Mouse (Mus musculus): ENCODE data around the gene Slc25a1. TPM values are rescaled to one million over a fixed set of nuclear protein-coding genes. Genes with fewer than 3 reads are reported as not detected.
A peak's percentile ranks its signal among the peaks of the same experiment; 100 is the strongest.
"Not testable (repeated sequence)": the region's sequence is repeated elsewhere in the genome, so short reads cannot be mapped to it uniquely, and the experiment has no call there.

The Slc25a1 gene
- 100 to 1,000 TPM; 215 to 471 TPM for total RNA-seq (2021)
- polyA plus RNA-seq (2012; rRNA removed) = 601 and 791 TPM in 2 replicates
- long read RNA-seq, transcript Slc25a1-201 (9 exons, 1,666 nt) = major isoform, 193 of 214 reads
- long read RNA-seq, partial matches to known transcripts = 9 of 214 reads
- long read RNA-seq, other reads (novel, unspliced or antisense) = 12 of 214 reads

- peak; percentile 91 for DNase-seq
Observed at GRCm38 (mm10) chr16:17928087-17928580, at the start of gene Slc25a1. Gene Slc25a1, minus strand, starts transcription at chr16:17928219.

DNA sequence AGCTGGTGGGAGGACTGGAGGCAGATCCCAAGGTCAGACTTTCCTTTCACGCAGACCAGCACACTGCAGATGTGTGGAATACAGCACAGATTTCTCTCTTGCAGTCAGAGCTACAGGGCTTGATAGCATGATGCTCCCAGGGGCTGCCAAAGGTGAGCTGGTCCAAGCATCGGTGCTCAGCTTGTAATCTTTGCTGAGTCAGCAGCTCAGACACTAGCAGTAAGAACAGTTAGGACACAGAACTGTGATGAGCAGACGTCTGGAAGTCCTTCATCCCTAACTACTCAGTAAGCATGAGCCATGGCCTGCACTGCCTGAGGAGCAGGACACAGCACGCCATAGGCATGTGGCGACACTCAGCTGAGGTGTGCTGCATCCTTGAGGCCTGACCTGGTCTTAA, 43.8 kb upstream of the Slc25a1 start:
- DNase-seq = no peak

DNA sequence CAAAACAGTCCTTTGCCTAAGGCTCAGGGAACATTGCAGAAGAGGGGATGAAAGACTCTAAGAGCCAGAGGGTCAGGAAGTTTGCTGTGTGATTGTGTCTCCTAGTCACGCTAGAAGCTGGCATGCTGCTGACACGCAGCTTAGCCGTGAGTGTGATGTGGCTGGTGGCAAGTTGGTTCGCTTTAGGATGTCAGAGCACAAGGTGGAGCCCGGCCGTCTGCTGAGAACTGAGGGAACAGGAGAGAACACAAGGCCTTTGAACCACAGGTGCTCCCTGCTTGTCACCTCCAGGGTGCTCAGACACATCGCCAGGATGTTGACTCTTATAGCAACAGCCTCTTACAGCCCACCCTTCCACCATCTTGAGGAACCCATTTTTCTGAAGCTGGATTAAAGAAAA, 34.1 kb upstream of the Slc25a1 start:
- no peak for DNase-seq

DNA sequence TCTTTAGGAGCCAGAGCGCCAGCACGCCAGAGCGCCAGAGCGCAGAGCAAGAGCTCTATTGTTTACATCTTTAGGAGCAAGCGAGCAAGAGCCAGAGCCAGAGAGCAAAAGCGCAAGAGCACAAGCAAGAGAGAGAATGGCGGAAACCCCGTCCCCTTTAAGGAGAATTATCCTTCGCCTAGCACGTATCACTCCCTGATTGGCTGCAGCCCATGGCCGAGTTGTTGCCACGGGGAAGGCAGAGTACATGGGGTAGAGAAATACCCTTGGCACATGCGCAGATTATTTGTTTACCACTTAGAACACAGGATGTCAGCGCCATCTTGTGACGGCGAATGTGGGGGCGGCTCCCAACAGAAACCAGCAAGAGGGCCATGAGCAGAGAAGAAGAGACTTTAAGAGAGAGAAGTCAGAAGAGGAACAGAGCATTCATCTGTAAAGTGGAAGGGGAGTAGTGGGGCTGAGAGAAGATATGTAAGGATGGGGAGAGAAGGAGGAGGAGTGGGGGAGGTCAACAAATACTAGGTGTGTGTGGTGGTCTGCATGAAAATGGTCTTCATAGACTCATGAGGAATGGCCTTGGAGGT, 28.1 kb upstream of the Slc25a1 start:
- not testable (repeated sequence) for DNase-seq

GRCm38 (mm10) chr16:17951618-17952017, 23.6 kb upstream of the Slc25a1 start:
- no peak for DNase-seq

DNA sequence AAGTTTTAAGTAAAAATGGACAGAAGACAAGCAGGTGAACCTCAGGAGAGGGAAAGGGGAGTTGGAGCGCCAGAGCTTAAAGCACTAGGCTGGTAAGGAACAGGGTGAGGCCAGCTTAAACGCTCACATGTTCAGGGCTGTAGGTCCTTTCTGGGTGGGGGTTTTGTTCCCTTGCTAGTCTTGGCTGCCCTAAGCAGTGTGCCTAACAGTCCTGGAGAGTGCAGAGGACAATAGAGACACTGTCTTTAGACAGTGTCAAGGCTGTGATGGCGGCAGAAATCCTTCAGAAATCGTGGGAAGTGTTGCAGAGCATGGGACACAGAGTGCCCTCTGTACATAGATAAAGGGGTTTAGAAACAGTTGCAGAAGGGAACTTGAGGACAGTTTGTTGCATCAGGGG, 22.0 kb upstream of the Slc25a1 start:
- DNase-seq = no peak

- DNase-seq = no peak
Observed at GRCm38 (mm10) chr16:17949421-17949877, 21.4 kb upstream of the Slc25a1 start.

DNA sequence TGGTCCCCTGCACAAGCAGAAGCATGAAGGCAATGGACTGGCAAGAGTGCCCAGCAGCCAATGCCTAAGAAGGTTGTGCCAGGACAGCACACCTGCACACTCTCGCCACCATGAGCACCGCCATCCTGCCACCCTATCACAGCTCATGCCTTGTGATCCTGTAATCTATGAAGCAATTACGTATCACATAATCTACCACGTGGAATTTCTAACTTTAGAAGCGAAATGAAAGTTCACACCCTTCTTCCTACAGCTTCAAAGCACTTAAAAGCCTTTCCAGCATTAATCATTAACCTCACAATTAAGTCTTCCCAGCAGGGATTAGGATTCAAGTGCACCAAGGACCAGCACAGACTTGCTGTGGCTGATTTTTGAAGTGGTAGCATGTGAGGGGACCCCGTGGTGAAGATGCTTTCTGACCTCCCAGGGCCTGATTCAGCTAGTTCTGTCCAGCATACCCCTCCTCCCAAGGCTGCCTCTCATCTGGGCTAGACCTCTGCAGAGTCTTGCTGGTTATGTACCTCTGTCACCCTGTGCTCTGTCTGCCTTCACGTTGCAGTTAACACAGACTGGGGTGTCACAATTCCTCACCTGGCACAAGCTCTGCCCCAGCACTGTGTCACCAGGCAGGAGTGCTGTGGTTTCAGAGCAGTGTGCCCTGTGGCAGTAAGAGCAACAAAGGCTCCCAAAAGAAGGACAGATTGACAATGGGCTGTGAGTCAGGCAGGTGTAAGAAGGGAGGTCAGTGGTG, 17.2 kb upstream of the Slc25a1 start:
- DNase-seq = no peak

GRCm38 (mm10) chr16:17943466-17943865, 15.4 kb upstream of the Slc25a1 start:
- no peak for DNase-seq

- no peak for DNase-seq
Observed at GRCm38 (mm10) chr16:17939255-17939751, 11.3 kb upstream of the Slc25a1 start.

GRCm38 (mm10) chr16:17938821-17939220, 10.8 kb upstream of the Slc25a1 start:
- peak; percentile 76 for DNase-seq

DNA sequence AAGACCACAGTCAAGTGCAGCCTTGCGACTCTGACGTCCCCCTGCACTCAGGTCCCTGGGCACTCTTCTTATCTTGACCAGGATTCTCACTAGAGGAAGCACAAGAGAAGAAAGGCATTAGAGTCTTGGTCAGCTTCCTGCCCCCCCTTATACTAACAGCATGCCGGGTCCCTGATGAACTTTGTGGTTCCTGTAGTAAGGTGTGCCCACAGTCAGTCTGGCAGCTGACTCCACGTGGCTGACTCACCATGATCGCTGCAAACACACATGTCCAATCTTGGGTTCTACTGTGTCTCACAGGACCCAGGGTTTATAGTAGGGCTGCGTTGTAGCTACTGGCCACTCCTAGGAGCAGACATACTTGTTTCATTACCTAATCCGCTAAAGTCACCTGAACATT, 10.2 kb upstream of the Slc25a1 start:
- no peak for DNase-seq

- DNase-seq = peak; percentile 36
Observed at GRCm38 (mm10) chr16:17936776-17937175, 8.8 kb upstream of the Slc25a1 start.

GRCm38 (mm10) chr16:17934445-17934910, 6.5 kb upstream of the Slc25a1 start:
- DNase-seq = peak; percentile 46

DNA sequence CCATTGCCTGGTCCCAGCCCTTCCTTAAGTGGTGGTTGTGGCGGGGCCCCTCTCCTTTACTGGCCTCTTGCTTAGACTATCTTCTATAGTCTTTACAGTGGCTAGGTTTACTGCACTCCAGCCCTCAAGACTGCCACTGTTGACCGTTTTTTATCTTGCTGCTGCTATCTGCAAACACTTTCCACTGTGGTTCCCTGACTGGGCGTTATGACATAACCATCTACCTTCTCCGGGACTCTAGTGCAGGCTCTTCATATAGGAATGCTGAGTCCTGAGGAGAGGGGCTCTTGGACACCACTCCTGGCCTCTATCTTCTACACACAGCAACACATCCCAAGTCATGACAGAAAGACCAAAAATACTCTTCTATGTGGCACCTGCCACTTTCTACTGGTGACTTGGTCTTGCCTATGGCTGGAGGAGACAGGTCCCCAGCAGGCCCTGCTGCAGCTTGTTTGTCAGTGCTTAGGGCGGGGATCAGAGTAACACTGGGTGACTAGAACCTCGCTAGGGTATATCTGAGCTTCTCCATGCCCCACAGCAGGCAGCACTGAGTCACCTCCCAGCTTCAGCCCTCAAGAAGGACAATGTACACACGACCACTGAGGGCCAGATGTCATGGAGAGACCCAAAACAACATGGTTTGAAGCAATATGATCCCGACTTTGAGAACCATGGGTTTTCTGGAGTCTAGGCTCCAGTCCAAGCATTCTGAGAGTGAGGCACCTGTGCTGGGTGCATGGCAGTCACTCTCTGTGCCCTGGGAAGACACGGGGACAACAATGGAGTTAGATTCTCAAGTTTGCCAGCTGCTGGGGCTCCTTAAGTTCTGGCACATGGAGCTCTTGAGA, 5.8 kb upstream of the Slc25a1 start:
- no peak for DNase-seq

DNA sequence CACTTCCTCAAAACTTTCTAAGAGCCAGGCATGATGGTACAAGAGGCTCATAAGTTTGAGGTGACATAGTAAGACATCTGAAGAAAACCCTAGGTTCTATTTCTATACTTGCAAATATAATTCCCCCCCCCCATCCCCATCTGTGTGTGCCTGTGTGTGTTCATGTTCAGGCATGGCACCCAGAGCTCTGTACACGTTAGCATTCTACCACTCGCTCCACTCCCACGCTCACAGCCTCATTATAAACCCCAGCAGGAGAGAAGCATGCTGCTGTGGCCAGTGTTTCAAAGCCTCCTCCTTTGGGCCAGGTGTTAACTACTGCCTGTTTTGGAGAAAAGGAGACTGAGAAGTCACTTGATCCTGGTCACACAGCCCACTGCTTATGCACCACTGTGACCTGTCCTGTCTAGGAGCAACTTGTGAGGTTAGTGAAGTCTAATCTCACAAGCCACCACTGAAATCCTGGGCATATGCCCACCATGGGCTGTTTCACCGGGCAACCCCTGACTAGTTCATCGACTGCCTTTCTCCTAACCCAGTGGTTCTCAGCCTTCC, 4.0 kb upstream of the Slc25a1 start:
- no peak for DNase-seq

DNA sequence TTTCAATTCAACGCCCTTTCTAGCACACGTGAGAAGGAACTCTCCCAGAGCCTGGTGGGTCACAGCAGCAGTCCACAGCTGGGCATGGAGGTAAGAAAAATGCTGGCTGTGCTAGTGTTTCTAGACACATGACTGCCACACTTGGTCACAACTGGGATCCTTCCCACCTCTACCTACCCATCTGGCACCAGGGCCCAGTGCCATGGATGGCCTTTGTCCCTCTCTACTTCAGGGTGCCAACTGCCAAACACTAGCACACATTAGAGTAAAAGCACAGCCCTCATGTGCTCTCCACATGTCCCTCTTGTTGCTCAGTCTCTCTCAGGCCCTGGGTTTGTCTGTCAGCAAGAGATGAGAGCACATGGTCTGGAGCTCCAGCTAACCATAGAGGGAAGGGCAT, 1.6 kb upstream of the Slc25a1 start:
- DNase-seq = no peak

DNA sequence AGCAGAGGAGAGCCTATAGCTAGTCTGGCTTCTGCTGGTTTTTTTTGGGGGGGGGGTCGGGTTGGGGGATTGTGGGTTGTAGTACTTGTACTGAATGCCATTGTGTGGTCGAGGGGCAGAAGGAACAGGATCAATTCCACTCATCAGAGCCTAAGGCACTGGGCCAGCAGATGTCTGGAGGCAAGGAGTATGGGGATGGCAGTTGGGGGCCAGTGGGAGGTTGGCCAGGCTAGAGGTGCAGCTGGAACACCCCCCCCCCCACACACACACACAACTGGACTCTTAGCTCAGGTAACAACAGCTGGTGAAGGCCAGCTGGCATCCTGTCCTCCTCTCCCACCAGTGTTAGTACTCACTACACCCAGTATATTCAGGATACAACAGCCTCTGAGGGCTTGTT, 1.2 kb upstream of the Slc25a1 start:
- DNase-seq = no peak

DNA sequence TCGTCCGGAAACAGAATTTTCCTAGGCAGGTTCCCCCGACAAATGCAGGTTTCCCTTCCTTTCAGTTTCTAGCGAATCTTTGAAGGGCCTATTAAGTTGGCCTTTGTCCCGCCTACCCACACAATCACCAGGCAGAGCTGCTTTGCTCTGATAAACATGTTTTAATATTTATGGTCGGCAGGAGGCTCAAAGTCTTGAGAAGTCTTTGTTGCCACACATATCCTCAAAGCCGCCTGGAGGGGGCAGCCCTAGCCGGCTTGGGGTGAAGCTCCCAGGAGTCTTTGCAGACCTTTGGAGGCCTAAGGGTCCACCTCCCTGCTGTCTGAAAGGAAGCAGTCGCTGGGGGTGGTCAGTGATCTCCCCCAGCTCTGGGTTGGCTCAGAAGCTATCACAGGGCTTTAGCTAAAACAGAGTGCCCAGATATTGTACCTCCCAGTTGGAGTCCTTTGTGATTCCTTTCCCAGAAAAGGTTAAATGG, 647 bp upstream of the Slc25a1 start:
- DNase-seq = peak; percentile 83

GRCm38 (mm10) chr16:17927351-17928082, 502 bp downstream of the Slc25a1 start:
- no peak for DNase-seq

DNA sequence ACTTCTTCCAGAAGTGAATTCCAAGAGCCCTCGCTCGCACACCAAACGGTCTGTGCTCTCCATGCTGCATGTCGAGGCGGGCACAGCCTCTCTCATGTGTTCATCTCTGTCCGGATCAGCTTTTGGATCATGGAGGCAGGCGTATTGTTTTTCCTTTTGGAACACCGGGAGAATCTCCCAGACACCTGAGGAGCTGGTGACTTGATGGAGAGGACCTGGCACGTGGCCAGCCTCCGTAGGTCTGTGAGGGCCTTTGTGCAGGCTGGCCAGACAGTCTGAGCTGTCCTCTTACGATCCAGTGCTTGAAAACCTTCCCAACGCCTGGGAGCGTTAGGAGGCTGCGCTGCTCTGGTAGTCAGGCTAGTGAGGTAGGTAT, 5.9 kb downstream of the Slc25a1 start:
- DNase-seq = no peak

All from adrenal gland, adult 2 months (tissue).